Mouse (Mus musculus) kidney, adult 8-10 months (tissue): ENCODE data around the gene Mical1.

Experiments
- DNase-seq, 2 experiments: peaks; one replicate each; pipeline ENCODE4 v3.0.0; 2022

Gene Mical1

DNA sequence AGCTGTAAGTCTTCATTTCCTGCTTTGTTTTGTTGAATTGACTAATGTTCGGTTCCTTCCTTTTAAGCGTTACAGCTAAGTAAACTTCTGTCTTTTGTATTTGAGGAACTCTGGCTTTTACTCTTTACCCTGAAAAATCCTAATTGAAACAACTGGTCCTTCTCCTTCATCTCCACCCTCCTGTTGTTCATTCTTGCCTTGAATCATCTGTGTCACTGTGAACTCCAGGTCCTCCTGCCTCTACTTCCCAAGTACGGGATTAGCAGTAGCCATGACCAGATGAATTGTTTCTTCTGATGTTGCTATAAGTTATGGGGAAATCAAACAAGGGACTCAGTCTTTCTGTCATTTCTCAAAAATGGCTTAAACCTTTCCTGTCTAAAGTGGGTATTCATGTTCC is 47.3 kb downstream of the Mical1 start:
- no peak for DNase-seq

DNA sequence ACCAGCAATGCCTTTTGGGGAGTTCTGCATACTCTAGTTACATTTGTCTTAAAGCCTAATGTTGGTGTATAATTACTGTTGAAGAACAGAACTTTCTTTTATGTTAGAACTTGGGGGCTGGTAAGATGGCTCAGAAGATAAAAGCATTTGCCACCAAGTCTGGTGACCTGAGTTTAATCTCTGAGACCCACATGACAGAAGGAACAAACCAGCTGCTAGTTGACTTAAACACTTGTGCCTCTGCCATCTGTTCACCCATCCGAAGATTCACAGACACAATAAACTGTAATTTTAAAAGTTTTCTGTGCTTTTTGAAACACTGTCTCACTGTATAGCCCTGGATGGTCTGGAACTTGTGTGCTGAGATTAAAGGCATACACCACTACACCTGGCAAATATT is 49.6 kb downstream of the Mical1 start:
- no peak for DNase-seq

DNA sequence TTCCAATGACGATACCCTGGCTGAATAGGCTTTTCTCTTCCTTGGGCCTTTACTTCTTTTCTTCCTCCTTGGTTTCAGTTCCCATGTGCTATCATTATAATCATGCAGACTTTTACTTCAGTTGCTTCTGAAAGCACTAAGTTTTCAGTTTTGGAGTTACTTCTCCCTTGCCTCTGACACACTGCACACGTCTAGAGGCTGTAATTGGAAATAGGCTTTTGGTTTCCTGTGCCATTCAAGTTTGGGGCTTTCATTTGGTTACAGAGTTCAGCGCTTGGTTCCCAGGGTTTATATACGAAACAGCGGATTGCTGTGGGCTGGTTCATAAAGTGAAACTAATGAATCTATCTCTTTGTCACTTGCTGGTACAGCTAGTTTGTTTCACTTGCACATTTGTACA is 53.9 kb downstream of the Mical1 start:
- DNase-seq = no peak

DNA sequence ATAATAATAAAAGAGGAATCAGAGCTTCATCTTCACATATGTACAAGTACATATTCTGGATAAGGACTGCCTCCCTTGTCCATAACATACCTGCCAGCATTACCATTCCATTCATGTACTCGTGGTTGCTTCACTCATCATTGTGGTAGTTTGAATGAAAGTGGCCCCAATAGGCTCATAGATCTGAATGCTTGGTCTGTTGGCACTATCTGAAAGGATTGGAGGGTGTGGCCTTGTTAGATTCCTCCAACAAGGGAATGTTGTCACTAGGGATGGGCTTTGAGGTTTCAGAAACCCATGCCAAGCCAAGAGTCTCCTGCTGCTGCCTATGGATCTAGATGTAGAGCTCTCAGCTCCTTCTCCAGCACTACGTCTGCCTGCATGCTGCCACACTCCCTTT is 59.9 kb downstream of the Mical1 start:
- no peak for DNase-seq
